Mouse (Mus musculus) heart, postnatal 0 days (tissue): ENCODE results near the gene Ninj1.

Experiments used
- CTCF ChIP-seq: IDR thresholded peaks from 2 replicates; pipeline ENCODE4 v1.5.1; 2016; ENCODE audit warnings: antibody characterized with exemption, control low read depth, low read depth
- EP300 ChIP-seq: IDR thresholded peaks from 2 replicates; pipeline ENCODE4 v1.6.1; 2016; ENCODE audit warnings: antibody characterized with exemption, low read depth

- no peak for TF ChIP-seq EP300
- TF ChIP-seq CTCF = no peak
Observed at GRCm38 (mm10) chr13:49175509-49175908, 11.8 kb upstream of the Ninj1 start.
